Mouse (Mus musculus) hindbrain, embryonic 14.5 days (tissue): ENCODE results near the gene Ptp4a2. TPM values are rescaled to one million over a fixed set of nuclear protein-coding genes. Genes with fewer than 3 reads are reported as not detected.

Experiments used
- ATAC-seq: fragments of 200-750 bp; cut with Nextera tagmentation; 2 replicates; pipeline ENCODE4 v1.8.0; 2017; ENCODE audit warnings: moderate number of reproducible peaks, mild to moderate bottlenecking, moderate TSS enrichment, moderate library complexity; ENCODE audit not compliant: low FRiP score
- DNase-seq: peaks from one replicate; pipeline ENCODE4 v3.0.0-alpha.2; 2015; ENCODE audit warnings: low spot score
- H3K27ac ChIP-seq: fragments of 300-500 bp; sonication (generic); 2 replicates; pipeline ENCODE4 v1.5.1; 2014; ENCODE audit warnings: mild to moderate bottlenecking, moderate library complexity
- H3K27me3 ChIP-seq: fragments of 300-500 bp; sonication (generic); 2 replicates; pipeline ENCODE4 v1.6.1; 2014; ENCODE audit warnings: mild to moderate bottlenecking, low read length, mixed read lengths; ENCODE audit not compliant: control insufficient read depth, insufficient read depth
- H3K36me3 ChIP-seq: fragments of 300-500 bp; sonication (generic); replicated peaks from 2 replicates; pipeline ENCODE4 v1.6.1; 2014; ENCODE audit not compliant: control insufficient read depth, insufficient read depth
- H3K4me1 ChIP-seq: fragments of 300-500 bp; sonication (generic); replicated peaks from 2 replicates; pipeline ENCODE4 v1.6.1; 2014; ENCODE audit warnings: antibody characterized with exemption, low read length, mixed read lengths; ENCODE audit not compliant: control insufficient read depth, insufficient read depth
- H3K4me2 ChIP-seq: fragments of 300-500 bp; sonication (generic); replicated peaks from 2 replicates; pipeline ENCODE4 v1.6.1; 2014; ENCODE audit warnings: mild to moderate bottlenecking, moderate library complexity
- H3K4me3 ChIP-seq: fragments of 300-500 bp; sonication (generic); replicated peaks from 2 replicates; pipeline ENCODE4 v1.5.1; 2014; ENCODE audit warnings: mild to moderate bottlenecking, low read length
- H3K9ac ChIP-seq: fragments of 300-500 bp; sonication (generic); 2 replicates; pipeline ENCODE4 v1.6.1; 2014
- H3K9me3 ChIP-seq: fragments of 300-500 bp; sonication (generic); 2 replicates; pipeline ENCODE4 v1.6.1; 2016; ENCODE audit warnings: low read length; ENCODE audit not compliant: control insufficient read depth
- WGBS: fragments of 180-500 bp; shearing (Covaris S2); extraction: QIAGEN DNeasy Blood & Tissue Kit; methylation state at CpG from one replicate; pipeline ENCODE4 v1.1.7; 2014; 5-methylcytosine and 5-hydroxymethylcytosine counted together
- polyA plus RNA-seq: library from polyadenylated mRNA; unstranded; fragments of >200 nt; fragmentation: Nextera tagmentation; extraction: Ambion mirVana; gene quantifications from 2 replicates; pipeline ENCODE4 v1.2.1, GENCODE M21; 2014

Ptp4a2 gene
- polyA plus RNA-seq, 1 experiment from 2014 or later = 211 TPM

- ATAC-seq = no peak
- Histone ChIP-seq H3K9ac (no peak overlapping the region), H3K27ac (no peak overlapping the region), H3K4me2 (no peak overlapping the region), H3K4me3 (no peak overlapping the region), H3K36me3 (no peaks in the 10 kb centered on the region), H3K27me3 (no peaks in the 10 kb centered on the region), H3K4me1 (peaks cover 17% of the 10 kb centered on the region), H3K9me3 (no peaks in the 10 kb centered on the region)
- WGBS = 73% methylated on average over 10 of the region's 10 CpGs
- DNase-seq = no peak
Observed at GRCm38 (mm10) chr4:129818506-129819195, 7.6 kb downstream of the Ptp4a2 start.

- peaks cover 17% of the 10 kb centered on the region for H3K4me1 ChIP-seq
- H3K27me3 ChIP-seq = no peaks in the 10 kb centered on the region
- H3K9ac ChIP-seq = peak overlapping the region; percentile 85
- no peaks in the 10 kb centered on the region for H3K36me3 ChIP-seq
- peak; percentile 91 for DNase-seq
- peak overlapping the region; percentile 94 for H3K27ac ChIP-seq
- peak overlapping the region; percentile 80 for H3K4me3 ChIP-seq
- ATAC-seq = peak; percentile 93
- H3K4me2 ChIP-seq = peak overlapping the region; percentile 85
- H3K9me3 ChIP-seq = no peaks in the 10 kb centered on the region
- WGBS = under 1% methylated on average over 77 of the region's 83 CpGs
Observed at GRCm38 (mm10) chr4:129819712-129820336, 8.8 kb downstream of the Ptp4a2 start.

GRCm38 (mm10) chr4:129820417-129821086, 9.5 kb downstream of the Ptp4a2 start:
- Histone ChIP-seq H3K27me3 (no peaks in the 10 kb centered on the region), H3K4me1 (peaks cover 17% of the 10 kb centered on the region), H3K4me2 (peak overlapping the region; percentile 85), H3K9ac (peak overlapping the region; percentile 85), H3K4me3 (peak overlapping the region; percentile 80), H3K9me3 (no peaks in the 10 kb centered on the region), H3K36me3 (no peaks in the 10 kb centered on the region), H3K27ac (peak overlapping the region; percentile 94)
- WGBS = under 1% methylated on average over 48 of the region's 79 CpGs
- peak; percentile 81 for ATAC-seq
- peak; percentile 59 for DNase-seq

- no peaks in the 10 kb centered on the region for H3K9me3 ChIP-seq
- ATAC-seq = no peak
- peak; percentile 53 for DNase-seq
Observed at GRCm38 (mm10) chr4:129821087-129821616, 10.1 kb downstream of the Ptp4a2 start.

GRCm38 (mm10) chr4:129822324-129822723, 11.3 kb downstream of the Ptp4a2 start:
- DNase-seq = no peak
- peaks cover 17% of the 10 kb centered on the region for H3K4me1 ChIP-seq
- H3K9ac ChIP-seq = peak overlapping the region; percentile 50; the same call in 1 of the 2 replicates
- no peaks in the 10 kb centered on the region for H3K9me3 ChIP-seq
- H3K27me3 ChIP-seq = no peaks in the 10 kb centered on the region
- no peak for ATAC-seq
- H3K4me3 ChIP-seq = peak overlapping the region; percentile 80
- no peaks in the 10 kb centered on the region for H3K36me3 ChIP-seq
- peak overlapping the region; percentile 85 for H3K4me2 ChIP-seq
- WGBS = 54% methylated on average over 3 of the region's 3 CpGs
- no peak overlapping the region for H3K27ac ChIP-seq

More at GRCm38 (mm10) chr4:129821087-129821616, 10.1 kb downstream of the Ptp4a2 start:
- Histone ChIP-seq H3K27me3 (no peaks in the 10 kb centered on the region), H3K4me3 (peak overlapping the region; percentile 80), H3K4me1 (peaks cover 17% of the 10 kb centered on the region), H3K36me3 (no peaks in the 10 kb centered on the region), H3K4me2 (peak overlapping the region; percentile 85), H3K27ac (peak overlapping the region; percentile 94), H3K9ac (peak overlapping the region; percentile 85)
- WGBS = 2% methylated on average over 16 of the region's 16 CpGs

GRCm38 (mm10) chr4:129823216-129823810, 12.3 kb downstream of the Ptp4a2 start:
- WGBS = 93% methylated on average over 4 of the region's 4 CpGs

GRCm38 (mm10) chr4:129827611-129828010, 16.6 kb downstream of the Ptp4a2 start:
- Histone ChIP-seq H3K4me2 (no peak overlapping the region), H3K4me1 (peaks cover 8% of the 10 kb centered on the region), H3K27me3 (no peaks in the 10 kb centered on the region), H3K4me3 (no peak overlapping the region), H3K9me3 (no peaks in the 10 kb centered on the region), H3K27ac (no peak overlapping the region), H3K9ac (no peak overlapping the region), H3K36me3 (no peaks in the 10 kb centered on the region)
- DNase-seq = no peak
- no peak for ATAC-seq
- 94% methylated on average over 3 of the region's 3 CpGs for WGBS

More at GRCm38 (mm10) chr4:129823216-129823810, 12.3 kb downstream of the Ptp4a2 start:
- Histone ChIP-seq H3K9ac (no peak overlapping the region), H3K4me2 (no peak overlapping the region), H3K27ac (no peak overlapping the region), H3K4me1 (peaks cover 17% of the 10 kb centered on the region), H3K36me3 (no peaks in the 10 kb centered on the region), H3K4me3 (no peak overlapping the region), H3K27me3 (no peaks in the 10 kb centered on the region), H3K9me3 (no peaks in the 10 kb centered on the region)
- ATAC-seq = no peak
- DNase-seq = no peak

- ATAC-seq (no peak), DNase-seq (no peak)
- no peaks in the 10 kb centered on the region for H3K9me3 ChIP-seq
Observed at GRCm38 (mm10) chr4:129828081-129828480, 17.1 kb downstream of the Ptp4a2 start.

GRCm38 (mm10) chr4:129829799-129830198, 18.8 kb downstream of the Ptp4a2 start:
- DNase-seq = no peak
- Histone ChIP-seq H3K4me2 (no peak overlapping the region), H3K4me3 (no peak overlapping the region), H3K27ac (no peak overlapping the region), H3K9me3 (no peaks in the 10 kb centered on the region), H3K27me3 (no peaks in the 10 kb centered on the region), H3K36me3 (no peaks in the 10 kb centered on the region), H3K4me1 (peaks cover 10% of the 10 kb centered on the region; the same call in 1 of the 2 replicates), H3K9ac (no peak overlapping the region)
- WGBS = 81% methylated on average over 1 of the region's 1 CpGs
- no peak for ATAC-seq

More at GRCm38 (mm10) chr4:129828081-129828480, 17.1 kb downstream of the Ptp4a2 start:
- 77% methylated on average over 3 of the region's 3 CpGs for WGBS
- no peak overlapping the region for H3K4me2 ChIP-seq
- no peak overlapping the region for H3K4me3 ChIP-seq
- H3K27ac ChIP-seq = no peak overlapping the region
- H3K27me3 ChIP-seq = no peaks in the 10 kb centered on the region
- no peaks in the 10 kb centered on the region for H3K36me3 ChIP-seq
- H3K4me1 ChIP-seq = peaks cover 9% of the 10 kb centered on the region
- no peak overlapping the region for H3K9ac ChIP-seq
